Mouse (Mus musculus) lung, postnatal 0 days (tissue): Measurements from ENCODE around the gene Rapsn.

Experiments
- CTCF ChIP-seq: IDR thresholded peaks from 2 replicates; pipeline ENCODE4 v1.5.1; 2016; ENCODE audit warnings: antibody characterized with exemption, mild to moderate bottlenecking
- EP300 ChIP-seq: IDR thresholded peaks from 2 replicates; pipeline ENCODE4 v1.6.1; 2016; ENCODE audit warnings: antibody characterized with exemption, mild to moderate bottlenecking, control low read depth

DNA sequence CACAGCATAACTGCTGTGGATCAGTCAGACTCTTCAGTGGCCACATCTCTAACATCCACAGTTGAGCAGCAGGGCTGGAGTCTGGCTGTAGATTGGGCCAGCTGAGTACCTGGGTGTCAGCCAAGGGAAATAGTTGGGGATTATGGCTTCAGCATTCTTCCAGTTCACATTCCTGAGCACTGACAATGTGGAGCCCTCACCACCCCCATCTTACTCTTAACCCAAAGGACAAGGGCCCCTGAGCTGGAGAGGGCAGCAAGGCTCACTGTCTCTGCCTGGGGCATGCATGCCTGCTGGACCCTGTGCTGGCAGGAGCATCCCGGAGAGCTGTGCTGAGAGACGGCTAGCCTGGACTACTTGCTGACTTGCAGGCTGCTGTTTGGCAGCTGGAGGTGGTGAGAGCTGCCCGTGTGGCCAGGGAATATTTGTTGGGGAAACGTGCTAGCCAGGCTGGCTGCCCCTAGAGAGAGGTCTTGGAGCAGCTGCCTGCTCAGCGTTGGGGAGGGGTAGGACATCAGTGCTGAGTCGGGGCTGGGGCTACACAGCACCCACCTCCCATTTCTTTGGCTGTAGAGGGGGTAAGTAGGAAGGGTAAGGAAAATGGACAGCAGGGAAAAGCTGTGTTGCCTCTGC is 26.5 kb downstream of the Rapsn start:
- TF ChIP-seq CTCF, result no peak
- TF ChIP-seq EP300, result no peak
